Mouse (Mus musculus) limb, embryonic 15.5 days (tissue): ENCODE measurements around the gene Rpl26. TPM values are rescaled to one million over a fixed set of nuclear protein-coding genes. Genes with fewer than 3 reads are reported as not detected.
A peak's percentile ranks its signal among the peaks of the same experiment; 100 is the strongest.

ENCODE experiments used
- ATAC-seq: fragments of 200-750 bp; cut with Nextera tagmentation; 2 replicates; pipeline ENCODE4 v1.8.0; 2017; ENCODE audit warnings: low read depth, moderate TSS enrichment; ENCODE audit not compliant: insufficient number of reproducible peaks, low FRiP score, low TSS enrichment
- H3K27ac ChIP-seq: fragments of 300-500 bp; sonication (generic); 2 replicates; pipeline ENCODE4 v1.5.1; 2015; ENCODE audit warnings: moderate library complexity, mild to moderate bottlenecking, inconsistent platforms
- H3K27me3 ChIP-seq: fragments of 300-500 bp; sonication (generic); 2 replicates; pipeline ENCODE4 v1.6.1; 2015; ENCODE audit warnings: inconsistent platforms
- H3K36me3 ChIP-seq: fragments of 300-500 bp; sonication (generic); 2 replicates; pipeline ENCODE4 v1.6.1; 2015; ENCODE audit warnings: inconsistent platforms
- H3K4me1 ChIP-seq: fragments of 300-500 bp; sonication (generic); 2 replicates; pipeline ENCODE4 v1.6.1; 2015; ENCODE audit warnings: inconsistent platforms
- H3K4me2 ChIP-seq: fragments of 300-500 bp; sonication (generic); 2 replicates; pipeline ENCODE4 v1.6.1; 2015; ENCODE audit warnings: mild to moderate bottlenecking, inconsistent platforms
- H3K4me3 ChIP-seq: fragments of 300-500 bp; sonication (generic); 2 replicates; pipeline ENCODE4 v1.5.1; 2015; ENCODE audit warnings: mild to moderate bottlenecking, inconsistent platforms
- H3K9ac ChIP-seq: fragments of 300-500 bp; sonication (generic); 2 replicates; pipeline ENCODE4 v1.6.1; 2015; ENCODE audit warnings: inconsistent platforms
- H3K9me3 ChIP-seq: fragments of 300-500 bp; sonication (generic); 2 replicates; pipeline ENCODE4 v1.6.1; 2016; ENCODE audit warnings: inconsistent platforms
- WGBS: fragments of 180-500 bp; shearing (Covaris S2); methylation state at CpG from one replicate; pipeline ENCODE4 v1.1.7; 2015; 5-methylcytosine and 5-hydroxymethylcytosine counted together
- polyA plus RNA-seq: library from polyadenylated mRNA; unstranded; fragments of >200 nt; fragmentation: Nextera tagmentation; extraction: Ambion mirVana; gene quantifications from 2 replicates; pipeline ENCODE4 v1.2.1, GENCODE M21; 2015

Gene Rpl26
- polyA plus RNA-seq: 838 and 986 TPM in 2 replicates

DNA sequence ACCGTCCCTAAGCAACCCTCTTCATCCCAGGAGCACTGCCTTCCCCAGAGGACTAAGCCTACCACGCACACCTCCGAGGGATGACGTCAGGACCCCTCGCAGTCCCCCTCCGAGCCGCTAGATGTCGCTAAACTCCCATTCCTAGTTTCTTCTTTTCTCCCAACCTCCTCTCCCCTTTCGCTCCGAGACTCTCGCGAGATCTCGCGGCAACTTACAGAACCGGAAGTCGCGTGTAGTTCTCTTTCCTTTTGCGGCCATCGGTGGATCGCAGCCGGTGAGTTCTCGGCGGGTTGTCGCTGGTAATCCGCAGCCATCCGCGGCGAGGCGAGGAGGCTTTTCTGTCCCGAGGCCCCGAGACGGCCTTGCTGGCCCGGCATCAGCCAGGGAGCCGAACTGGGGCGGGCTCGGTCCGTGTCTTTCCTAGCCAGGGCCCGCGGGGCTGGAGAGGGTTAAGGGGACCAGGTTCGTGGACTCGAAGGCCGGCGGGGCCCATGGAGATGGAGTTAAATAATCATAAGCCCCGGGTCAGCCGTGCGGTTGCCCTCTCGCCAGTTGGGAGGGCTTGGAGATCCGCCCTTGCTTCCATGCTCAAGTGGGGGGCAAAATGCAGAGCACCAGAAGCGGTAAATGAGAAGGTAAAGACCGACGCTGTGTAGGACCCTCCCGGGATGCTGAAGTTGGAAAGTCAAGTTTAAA, at the start of gene Rpl26:
Gene Rpl26, plus strand, starts transcription at position 233 of the 696 bp plus-strand sequence.
- peaks cover 16% of the 10 kb centered on the region for H3K4me1 ChIP-seq
- peak within 1 kb of the TSS; percentile 96 for H3K27ac ChIP-seq
- WGBS: under 1% methylated on average over 52 of the region's 52 CpGs
- H3K27me3 ChIP-seq: peaks cover 5% of the 10 kb centered on the region; the same call in 1 of the 2 replicates
- peak within 1 kb of the TSS; percentile 95 for H3K9ac ChIP-seq
- peak within 1 kb of the TSS; percentile 80 for H3K4me3 ChIP-seq
- ATAC-seq: peak; percentile 84
- H3K36me3 ChIP-seq: peaks cover 38% of the 10 kb centered on the region
- peak within 1 kb of the TSS; percentile 77 for H3K4me2 ChIP-seq
- H3K9me3 ChIP-seq: no peaks in the 10 kb centered on the region

DNA sequence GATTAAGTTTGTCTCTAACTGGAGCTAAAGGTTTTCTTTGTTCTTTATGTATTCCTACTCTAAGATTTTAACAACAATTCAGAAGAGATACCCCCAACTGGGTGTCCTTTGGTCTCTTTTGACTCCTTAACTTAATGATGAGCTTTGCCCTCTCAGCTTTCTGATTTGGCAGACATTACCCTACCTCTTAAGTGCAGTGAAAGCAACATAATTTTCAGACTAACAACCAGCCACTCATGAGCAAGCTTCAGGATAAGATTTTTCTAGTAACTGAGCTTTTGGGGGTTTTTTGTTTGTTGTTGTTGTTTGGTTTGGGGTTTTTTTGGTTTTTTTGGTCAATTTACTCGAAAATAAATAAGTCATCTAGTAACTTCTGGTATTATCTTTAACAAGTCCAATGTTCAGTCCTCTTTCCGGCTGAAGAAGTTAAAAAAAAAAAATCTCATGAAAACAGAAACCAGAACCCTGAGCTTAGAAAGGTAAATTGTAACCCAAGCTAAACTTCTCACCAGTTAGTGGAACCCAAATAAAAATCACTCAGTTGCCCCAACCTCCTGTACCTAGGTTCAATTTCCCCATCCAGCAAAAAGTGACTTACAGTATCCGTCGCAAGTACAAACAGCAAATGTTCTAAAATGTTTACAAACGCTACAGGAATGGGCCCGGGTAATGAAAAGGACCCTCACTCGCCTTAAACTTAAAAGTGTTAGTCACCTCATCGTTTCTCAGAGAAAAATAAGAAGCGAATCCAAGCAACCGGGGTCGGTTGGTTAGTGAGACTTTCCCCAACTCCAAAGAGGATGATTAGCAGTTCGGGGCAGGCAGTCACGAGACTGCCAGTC, 49.5 kb upstream of the Rpl26 start:
- no peaks in the 10 kb centered on the region for H3K27me3 ChIP-seq
- H3K36me3 ChIP-seq: no peaks in the 10 kb centered on the region
- peak overlapping the region; percentile 99 for H3K27ac ChIP-seq
- H3K4me1 ChIP-seq: peaks cover 21% of the 10 kb centered on the region
- WGBS: 3% methylated on average over 13 of the region's 13 CpGs
- H3K9me3 ChIP-seq: no peaks in the 10 kb centered on the region
- no peak for ATAC-seq
- peak overlapping the region; percentile 59 for H3K4me2 ChIP-seq
- peak overlapping the region; percentile 80 for H3K4me3 ChIP-seq
- H3K9ac ChIP-seq: peak overlapping the region; percentile 76

DNA sequence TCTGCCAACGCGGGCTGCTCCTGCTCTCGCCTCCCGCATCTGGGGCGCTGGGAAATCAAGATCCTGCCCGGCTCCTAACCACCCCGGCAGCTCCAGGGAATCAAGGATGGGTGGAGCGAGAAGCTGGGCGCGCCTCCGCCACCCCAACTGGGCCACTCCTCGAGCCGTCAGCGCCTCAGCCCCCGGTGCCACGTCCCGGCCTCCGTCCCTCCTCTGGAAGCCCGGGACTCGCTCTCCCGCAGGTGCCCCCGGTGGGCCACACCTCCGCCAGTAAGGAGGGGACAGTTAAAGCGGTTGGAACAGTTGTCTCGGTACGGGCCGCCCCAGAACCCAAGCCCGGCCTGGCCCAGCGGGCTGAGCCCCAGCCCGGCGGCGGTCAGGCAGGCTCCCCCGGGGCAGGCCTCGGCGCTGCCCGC, 48.9 kb upstream of the Rpl26 start:
- Histone ChIP-seq H3K27ac (peak overlapping the region; percentile 99), H3K4me1 (peaks cover 21% of the 10 kb centered on the region), H3K27me3 (no peaks in the 10 kb centered on the region), H3K4me2 (peak overlapping the region; percentile 59), H3K9ac (peak overlapping the region; percentile 76), H3K9me3 (no peaks in the 10 kb centered on the region), H3K4me3 (peak overlapping the region; percentile 80), H3K36me3 (no peaks in the 10 kb centered on the region)
- under 1% methylated on average over 36 of the region's 36 CpGs for WGBS
- peak; percentile 50 for ATAC-seq

DNA sequence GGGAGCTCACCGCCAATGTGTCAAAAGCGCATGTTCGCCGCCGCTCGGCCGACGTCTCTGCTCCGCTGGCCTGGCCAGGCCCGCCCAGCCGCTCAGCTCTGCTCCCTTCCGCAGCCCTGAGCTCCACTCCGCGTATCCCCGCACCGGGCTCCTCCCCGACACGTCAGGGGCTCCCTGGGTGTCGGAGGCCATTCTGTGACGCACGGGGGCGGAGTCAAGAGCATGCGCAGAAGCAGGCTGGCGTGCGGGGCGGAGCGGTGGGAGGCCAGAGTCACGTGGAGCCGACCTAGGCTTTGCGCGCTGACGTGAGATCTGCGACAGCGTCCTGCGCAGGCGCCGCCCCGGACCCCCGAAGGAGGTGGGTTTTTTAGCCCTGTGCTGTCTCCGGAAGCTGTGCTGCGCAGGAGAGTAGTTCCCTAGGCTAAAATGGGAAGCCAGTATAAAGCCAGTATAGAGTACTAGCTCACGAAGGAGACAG, 48.4 kb upstream of the Rpl26 start:
- Histone ChIP-seq H3K9me3 (no peaks in the 10 kb centered on the region), H3K4me1 (peaks cover 21% of the 10 kb centered on the region), H3K27me3 (no peaks in the 10 kb centered on the region), H3K4me3 (peak overlapping the region; percentile 80), H3K36me3 (no peaks in the 10 kb centered on the region), H3K27ac (peak overlapping the region; percentile 99), H3K9ac (peak overlapping the region; percentile 76), H3K4me2 (peak overlapping the region; percentile 59)
- under 1% methylated on average over 42 of the region's 42 CpGs for WGBS
- ATAC-seq: peak; percentile 99

DNA sequence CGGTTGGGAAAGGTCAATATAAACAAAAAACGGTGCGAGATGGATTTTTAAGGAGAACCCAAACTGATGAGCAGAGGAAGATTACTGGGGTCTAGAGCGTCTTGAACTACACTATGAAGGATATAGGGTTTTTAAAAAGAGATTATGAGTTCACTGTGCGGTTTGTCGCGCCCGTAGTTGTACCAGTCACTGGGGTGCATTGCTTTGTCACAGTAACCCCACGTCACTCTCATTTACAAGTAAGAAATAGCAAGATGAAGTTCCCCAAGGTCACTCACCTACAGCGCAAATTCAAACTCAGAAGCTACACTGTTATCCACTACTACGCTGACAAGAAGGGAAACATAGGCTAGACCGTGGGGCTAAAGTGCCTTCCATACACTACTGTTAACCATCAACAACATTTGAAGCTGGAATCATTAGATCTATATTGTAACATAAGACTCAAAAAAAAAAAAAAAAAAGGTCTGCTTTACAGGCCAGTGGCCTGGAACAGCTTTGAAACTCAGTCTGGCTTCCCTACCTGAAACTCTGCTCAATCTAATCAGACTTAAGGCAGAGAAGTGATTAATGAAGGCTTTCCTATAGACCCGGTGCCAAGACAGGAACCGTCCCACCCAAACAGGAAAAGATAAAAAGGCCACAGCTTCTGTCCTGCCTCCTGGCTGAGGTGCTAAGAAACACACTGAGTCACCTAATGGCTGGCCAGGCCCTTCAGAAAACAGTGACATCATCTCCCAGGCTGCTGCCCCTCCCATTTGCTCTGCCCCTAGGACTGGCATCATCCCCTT, 47.6 kb upstream of the Rpl26 start:
- 36% methylated on average over 14 of the region's 14 CpGs for WGBS
- peak overlapping the region; percentile 43 for H3K9ac ChIP-seq
- H3K27ac ChIP-seq: peak overlapping the region; percentile 84
- ATAC-seq: no peak
- no peaks in the 10 kb centered on the region for H3K9me3 ChIP-seq
- peak overlapping the region; percentile 80 for H3K4me3 ChIP-seq
- H3K4me1 ChIP-seq: peaks cover 21% of the 10 kb centered on the region
- H3K36me3 ChIP-seq: no peaks in the 10 kb centered on the region
- H3K4me2 ChIP-seq: peak overlapping the region; percentile 59
- no peaks in the 10 kb centered on the region for H3K27me3 ChIP-seq

DNA sequence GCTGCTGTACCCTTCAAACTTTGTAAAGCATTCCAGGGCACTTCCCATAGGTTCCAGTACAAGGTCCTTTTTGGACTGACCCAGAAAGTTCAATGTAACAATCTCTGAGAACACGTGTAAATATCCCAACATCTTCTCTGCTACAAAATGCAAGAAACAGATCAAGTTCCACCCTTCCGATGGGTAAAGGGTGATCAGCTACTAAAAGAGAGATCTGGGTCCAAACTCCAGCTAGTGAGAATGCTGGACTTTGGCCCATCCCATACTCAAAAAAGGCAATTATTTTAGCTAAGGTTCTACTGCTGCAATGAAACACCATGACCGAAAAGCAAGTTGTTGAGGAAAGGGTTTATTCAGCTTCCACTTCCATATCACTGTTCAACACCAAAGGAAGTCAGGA, 46.8 kb upstream of the Rpl26 start:
- Histone ChIP-seq H3K4me1 (peaks cover 21% of the 10 kb centered on the region), H3K4me2 (no peak overlapping the region), H3K4me3 (no peak overlapping the region), H3K9me3 (no peaks in the 10 kb centered on the region), H3K27ac (0 out of 2 replicates have a peak overlapping the region, but pooled peaks have one; percentile 84), H3K9ac (no peak overlapping the region), H3K27me3 (no peaks in the 10 kb centered on the region), H3K36me3 (no peaks in the 10 kb centered on the region)
- 88% methylated on average over 3 of the region's 3 CpGs for WGBS
- ATAC-seq: no peak

GRCm38 (mm10) chr11:68857329-68857728, 44.1 kb upstream of the Rpl26 start:
- no peak for ATAC-seq
- WGBS: 79% methylated on average over 3 of the region's 3 CpGs

GRCm38 (mm10) chr11:68859943-68860593, 41.3 kb upstream of the Rpl26 start:
- no peaks in the 10 kb centered on the region for H3K27me3 ChIP-seq
- H3K9ac ChIP-seq: no peak overlapping the region
- no peaks in the 10 kb centered on the region for H3K9me3 ChIP-seq
- H3K36me3 ChIP-seq: no peaks in the 10 kb centered on the region
- no peak overlapping the region for H3K27ac ChIP-seq
- H3K4me2 ChIP-seq: no peak overlapping the region
- ATAC-seq: no peak
- H3K4me1 ChIP-seq: no peaks in the 10 kb centered on the region; the same call in 1 of the 2 replicates
- no peak overlapping the region for H3K4me3 ChIP-seq
- 69% methylated on average over 8 of the region's 8 CpGs for WGBS

More at GRCm38 (mm10) chr11:68857329-68857728, 44.1 kb upstream of the Rpl26 start:
- Histone ChIP-seq H3K4me2 (no peak overlapping the region), H3K4me1 (peaks cover 5% of the 10 kb centered on the region; the same call in 1 of the 2 replicates), H3K27me3 (no peaks in the 10 kb centered on the region), H3K9me3 (no peaks in the 10 kb centered on the region), H3K27ac (no peak overlapping the region), H3K4me3 (no peak overlapping the region), H3K9ac (no peak overlapping the region), H3K36me3 (no peaks in the 10 kb centered on the region)

DNA sequence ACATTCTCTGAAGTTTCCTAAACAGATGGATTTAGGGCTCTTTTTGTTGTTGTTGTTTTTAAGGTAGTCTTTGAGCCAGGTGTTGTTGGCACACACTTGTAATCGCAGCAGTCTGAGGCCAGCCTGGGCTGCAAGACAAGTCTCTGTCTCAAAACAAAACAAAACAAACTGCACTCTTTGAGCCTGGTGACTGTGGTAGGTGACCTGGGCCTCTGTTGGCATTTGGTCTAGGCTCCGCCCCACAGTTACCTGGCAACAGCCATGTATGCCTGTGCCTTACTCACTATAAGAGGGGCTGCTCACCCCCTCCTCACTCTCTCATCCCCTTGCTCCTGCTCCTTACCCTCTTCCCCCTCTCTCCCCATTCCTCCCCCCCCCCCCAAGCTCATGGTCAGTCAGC, 39.1 kb upstream of the Rpl26 start:
- Histone ChIP-seq H3K9me3 (no peaks in the 10 kb centered on the region), H3K4me3 (no peak overlapping the region), H3K27ac (no peak overlapping the region), H3K36me3 (no peaks in the 10 kb centered on the region), H3K27me3 (no peaks in the 10 kb centered on the region), H3K4me2 (no peak overlapping the region), H3K9ac (no peak overlapping the region), H3K4me1 (no peaks in the 10 kb centered on the region; the same call in 1 of the 2 replicates)
- ATAC-seq: no peak
- 79% methylated on average over 2 of the region's 2 CpGs for WGBS

DNA sequence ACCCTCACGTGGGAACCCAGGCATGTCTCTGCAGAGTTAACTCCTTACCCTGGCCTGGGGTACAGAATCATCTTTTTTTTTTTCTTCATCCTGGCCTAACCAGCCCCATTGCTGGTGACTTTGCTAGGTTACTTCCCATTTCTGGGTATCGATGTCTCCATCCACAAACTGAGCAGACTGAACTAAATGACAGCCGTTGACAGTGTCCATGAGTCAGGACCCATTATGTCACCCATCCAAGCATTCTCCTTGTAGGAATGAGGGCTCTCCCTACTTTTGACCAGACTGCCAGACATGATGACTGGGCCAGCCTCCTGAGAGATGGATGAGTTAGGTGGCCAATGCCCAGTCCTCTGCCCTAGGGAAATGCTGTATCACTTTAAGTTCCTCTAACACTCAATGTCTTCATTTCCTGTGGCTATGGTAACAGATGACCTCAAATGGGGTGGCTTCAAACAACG, 37.7 kb upstream of the Rpl26 start:
- ATAC-seq: no peak
- H3K27me3 ChIP-seq: no peaks in the 10 kb centered on the region
- H3K9me3 ChIP-seq: no peaks in the 10 kb centered on the region
- 61% methylated on average over 4 of the region's 4 CpGs for WGBS
- no peak overlapping the region for H3K4me3 ChIP-seq
- H3K27ac ChIP-seq: no peak overlapping the region
- H3K9ac ChIP-seq: no peak overlapping the region
- no peak overlapping the region for H3K4me2 ChIP-seq
- no peaks in the 10 kb centered on the region for H3K36me3 ChIP-seq
- no peaks in the 10 kb centered on the region; the same call in 1 of the 2 replicates for H3K4me1 ChIP-seq
